Mouse (Mus musculus) megakaryocyte progenitor cell, adult 5-6 weeks (primary cell): ENCODE measurements around the gene Hist1h2bl. TPM values are rescaled to one million over a fixed set of nuclear protein-coding genes. Genes with fewer than 3 reads are reported as not detected.

Experiments used
- total RNA-seq, 2 experiments: library from RNA; stranded (forward) in 1 of 2; stranded (reverse) in 1 of 2; fragments of 157-497, 149-512 nt in 1 of 2; fragments of 200-1000 nt in 1 of 2; gene quantifications; 2 replicates each; pipeline versions ENCODE4 v1.2.3 to v1.2.4; 2015 to 2017

The Hist1h2bl gene
- total RNA-seq, 2 experiments from 2014 or later, result 264 to 396 TPM

Other genes with a start within 250 kb of the Hist1h2bl start
Only the 30 nearest of the 32 such genes appear.
- gene Gm10065, start 236.7 kb downstream of the Hist1h2bl start, total RNA-seq (2015), result not detected in 2 replicates
- gene Gm10065, start 236.7 kb downstream of the Hist1h2bl start, total RNA-seq (2017), result not detected in 2 replicates
- 0.20 and 0.27 TPM in 2 replicates for gene AK157302, start 220.9 kb downstream of the Hist1h2bl start, total RNA-seq (2015)
- gene AK157302, start 220.9 kb downstream of the Hist1h2bl start, total RNA-seq (2017), result 0.12 and 0.14 TPM in 2 replicates
- gene Gm11273, start 214.7 kb downstream of the Hist1h2bl start, total RNA-seq (2015), result 7.1 and 8.8 TPM in 2 replicates
- 2.2 and 7.0 TPM in 2 replicates for gene Gm11273, start 214.7 kb downstream of the Hist1h2bl start, total RNA-seq (2017)
- gene Zkscan8, start 185.0 kb downstream of the Hist1h2bl start, total RNA-seq (2015), result 8.4 and 13.7 TPM in 2 replicates
- 7.7 and 9.8 TPM in 2 replicates for gene Zkscan8, start 185.0 kb downstream of the Hist1h2bl start, total RNA-seq (2017)
- gene Olfr1366, start 173.3 kb downstream of the Hist1h2bl start, total RNA-seq (2015), result not detected in 2 replicates
- gene Olfr1366, start 173.3 kb downstream of the Hist1h2bl start, total RNA-seq (2017), result not detected in 2 replicates
- gene Olfr1535, start 156.2 kb downstream of the Hist1h2bl start, total RNA-seq (2015), result not detected in 2 replicates
- not detected in 2 replicates for gene Olfr1535, start 156.2 kb downstream of the Hist1h2bl start, total RNA-seq (2017)
- not detected in 2 replicates for gene Olfr1364, start 134.4 kb downstream of the Hist1h2bl start, total RNA-seq (2015)
- not detected in 2 replicates for gene Olfr1364, start 134.4 kb downstream of the Hist1h2bl start, total RNA-seq (2017)
- not detected in 2 replicates for gene Olfr1362, start 102.1 kb downstream of the Hist1h2bl start, total RNA-seq (2015)
- gene Olfr1362, start 102.1 kb downstream of the Hist1h2bl start, total RNA-seq (2017), result not detected in 2 replicates
- gene Olfr11, start 73.6 kb downstream of the Hist1h2bl start, total RNA-seq (2015), result not detected in 2 replicates
- gene Olfr11, start 73.6 kb downstream of the Hist1h2bl start, total RNA-seq (2017), result not detected in 2 replicates
- not detected in 2 replicates for gene Olfr1361, start 52.8 kb downstream of the Hist1h2bl start, total RNA-seq (2015)
- not detected in 2 replicates for gene Olfr1361, start 52.8 kb downstream of the Hist1h2bl start, total RNA-seq (2017)
- not detected in 2 replicates for gene Olfr1360, start 38.7 kb downstream of the Hist1h2bl start, total RNA-seq (2015)
- not detected in 2 replicates for gene Olfr1360, start 38.7 kb downstream of the Hist1h2bl start, total RNA-seq (2017)
- not detected in 2 replicates for gene Olfr1359, start 18.0 kb downstream of the Hist1h2bl start, total RNA-seq (2015)
- gene Olfr1359, start 18.0 kb downstream of the Hist1h2bl start, total RNA-seq (2017), result not detected in 2 replicates
- gene Hist1h2ai, start 279 bp upstream of the Hist1h2bl start, total RNA-seq (2015), result 2.0 and 5.0 TPM in 2 replicates
- gene Hist1h2ai, start 279 bp upstream of the Hist1h2bl start, total RNA-seq (2017), result 2,894 and 3,659 TPM in 2 replicates
- gene Hist1h3h, start 1.5 kb upstream of the Hist1h2bl start, total RNA-seq (2015), result 35.1 and 67.8 TPM in 2 replicates
- 208 and 295 TPM in 2 replicates for gene Hist1h3h, start 1.5 kb upstream of the Hist1h2bl start, total RNA-seq (2017)
- 116 and 137 TPM in 2 replicates for gene Hist1h2bm, start 5.9 kb upstream of the Hist1h2bl start, total RNA-seq (2015)
- gene Hist1h2bm, start 5.9 kb upstream of the Hist1h2bl start, total RNA-seq (2017), result 542 and 561 TPM in 2 replicates
- gene Hist1h4j, start 18.9 kb upstream of the Hist1h2bl start, total RNA-seq (2015), result 3.0 and 6.7 TPM in 2 replicates
- gene Hist1h4j, start 18.9 kb upstream of the Hist1h2bl start, total RNA-seq (2017), result 303 and 332 TPM in 2 replicates
- 58.4 and 76.4 TPM in 2 replicates for gene Hist1h4k, start 34.4 kb upstream of the Hist1h2bl start, total RNA-seq (2015)
- gene Hist1h4k, start 34.4 kb upstream of the Hist1h2bl start, total RNA-seq (2017), result 2,633 and 2,646 TPM in 2 replicates
- gene Hist1h2ak, start 37.7 kb upstream of the Hist1h2bl start, total RNA-seq (2015), result 79.0 and 135 TPM in 2 replicates
- gene Hist1h2ak, start 37.7 kb upstream of the Hist1h2bl start, total RNA-seq (2017), result 1,123 and 1,182 TPM in 2 replicates
- gene Hist1h2bn, start 38.0 kb upstream of the Hist1h2bl start, total RNA-seq (2015), result 350 and 353 TPM in 2 replicates
- 1,312 and 1,339 TPM in 2 replicates for gene Hist1h2bn, start 38.0 kb upstream of the Hist1h2bl start, total RNA-seq (2017)
- 614 and 670 TPM in 2 replicates for gene Hist1h1b, start 64.5 kb upstream of the Hist1h2bl start, total RNA-seq (2015)
- 1,549 and 1,625 TPM in 2 replicates for gene Hist1h1b, start 64.5 kb upstream of the Hist1h2bl start, total RNA-seq (2017)
- gene Hist1h3i, start 67.2 kb upstream of the Hist1h2bl start, total RNA-seq (2015), result 244 and 246 TPM in 2 replicates
- gene Hist1h3i, start 67.2 kb upstream of the Hist1h2bl start, total RNA-seq (2017), result 294 and 383 TPM in 2 replicates
- 1.2 and 2.1 TPM in 2 replicates for gene Hist1h2an, start 71.1 kb upstream of the Hist1h2bl start, total RNA-seq (2015)
- 859 and 860 TPM in 2 replicates for gene Hist1h2an, start 71.1 kb upstream of the Hist1h2bl start, total RNA-seq (2017)
- 10.4 and 19.9 TPM in 2 replicates for gene Hist1h2bp, start 71.3 kb upstream of the Hist1h2bl start, total RNA-seq (2015)
- gene Hist1h2bp, start 71.3 kb upstream of the Hist1h2bl start, total RNA-seq (2017), result 37.0 and 43.7 TPM in 2 replicates
- 394 and 411 TPM in 2 replicates for gene Hist1h2bq, start 94.1 kb upstream of the Hist1h2bl start, total RNA-seq (2015)
- gene Hist1h2bq, start 94.1 kb upstream of the Hist1h2bl start, total RNA-seq (2017), result 220 and 363 TPM in 2 replicates
- gene Hist1h2ao, start 94.3 kb upstream of the Hist1h2bl start, total RNA-seq (2015), result 115 and 180 TPM in 2 replicates
- gene Hist1h2ao, start 94.3 kb upstream of the Hist1h2bl start, total RNA-seq (2017), result 633 TPM in 1 of 2 replicates, not detected in the other
- 53.3 and 56.3 TPM in 2 replicates for gene Hist1h4m, start 95.6 kb upstream of the Hist1h2bl start, total RNA-seq (2015)
- gene Hist1h4m, start 95.6 kb upstream of the Hist1h2bl start, total RNA-seq (2017), result 2,437 and 3,070 TPM in 2 replicates
- gene Hist1h4n, start 116.1 kb upstream of the Hist1h2bl start, total RNA-seq (2015), result 48.7 and 53.0 TPM in 2 replicates
- 1,698 and 2,087 TPM in 2 replicates for gene Hist1h4n, start 116.1 kb upstream of the Hist1h2bl start, total RNA-seq (2017)
- 93.0 and 127 TPM in 2 replicates for gene Hist1h2ap, start 117.4 kb upstream of the Hist1h2bl start, total RNA-seq (2015)
- 3,573 and 4,575 TPM in 2 replicates for gene Hist1h2ap, start 117.4 kb upstream of the Hist1h2bl start, total RNA-seq (2017)
- 378 and 381 TPM in 2 replicates for gene Hist1h2br, start 117.6 kb upstream of the Hist1h2bl start, total RNA-seq (2015)
- 447 and 545 TPM in 2 replicates for gene Hist1h2br, start 117.6 kb upstream of the Hist1h2bl start, total RNA-seq (2017)
- gene Zfp184, start 229.0 kb upstream of the Hist1h2bl start, total RNA-seq (2015), result 13.3 and 16.1 TPM in 2 replicates
- gene Zfp184, start 229.0 kb upstream of the Hist1h2bl start, total RNA-seq (2017), result 9.2 and 15.1 TPM in 2 replicates